Mouse (Mus musculus) stomach, embryonic 14.5 days (tissue): ENCODE results near the gene Spop. TPM values are rescaled to one million over a fixed set of nuclear protein-coding genes. Genes with fewer than 3 reads are reported as not detected.
"Not testable (repeated sequence)": the region's sequence is repeated elsewhere in the genome, so short reads cannot be mapped to it uniquely, and the experiment has no call there.

Source experiments
- ATAC-seq: fragments of 200-750 bp; cut with Nextera tagmentation; 2 replicates; pipeline ENCODE4 v1.8.0; 2017; ENCODE audit warnings: low read depth, moderate TSS enrichment; ENCODE audit not compliant: insufficient number of reproducible peaks, insufficient read depth, low FRiP score
- H3K27ac ChIP-seq: fragments of 300-500 bp; sonication (generic); 2 replicates; pipeline ENCODE4 v1.5.1; 2014; ENCODE audit warnings: mild to moderate bottlenecking, low read length, moderate library complexity, mixed read lengths
- H3K27me3 ChIP-seq: fragments of 300-500 bp; sonication (generic); 2 replicates; pipeline ENCODE4 v1.6.1; 2014; ENCODE audit warnings: low read length, control low read depth, mixed read lengths; ENCODE audit not compliant: control insufficient read depth, insufficient read depth
- H3K36me3 ChIP-seq: fragments of 300-500 bp; sonication (generic); 2 replicates; pipeline ENCODE4 v1.6.1; 2014; ENCODE audit warnings: mild to moderate bottlenecking, control low read depth, low read length, moderate library complexity, mixed read lengths; ENCODE audit not compliant: control insufficient read depth, insufficient read depth
- H3K4me1 ChIP-seq: fragments of 300-500 bp; sonication (generic); 2 replicates; pipeline ENCODE4 v1.6.1; 2014; ENCODE audit warnings: low read length, control low read depth, mixed read lengths; ENCODE audit not compliant: control insufficient read depth, insufficient read depth
- H3K4me2 ChIP-seq: fragments of 300-500 bp; sonication (generic); replicated peaks from 2 replicates; pipeline ENCODE4 v1.6.1; 2014; ENCODE audit warnings: low read depth, low read length, control low read depth
- H3K4me3 ChIP-seq: fragments of 300-500 bp; sonication (generic); 2 replicates; pipeline ENCODE4 v1.5.1; 2014; ENCODE audit warnings: low read depth, low read length, control low read depth
- H3K9ac ChIP-seq: fragments of 300-500 bp; sonication (generic); replicated peaks from 2 replicates; pipeline ENCODE4 v1.6.1; 2014; ENCODE audit warnings: low read depth, mild to moderate bottlenecking, control low read depth, low read length, moderate library complexity, mixed read lengths
- H3K9me3 ChIP-seq: fragments of 300-500 bp; sonication (generic); 2 replicates; pipeline ENCODE4 v1.6.1; 2016; ENCODE audit warnings: low read depth, low read length, control low read depth; ENCODE audit not compliant: control insufficient read depth
- WGBS: fragments of 180-500 bp; shearing (Covaris S2); extraction: QIAGEN DNeasy Blood & Tissue Kit; methylation state at CpG from one replicate; pipeline ENCODE4 v1.1.7; 2014; 5-methylcytosine and 5-hydroxymethylcytosine counted together
- polyA plus RNA-seq: library from polyadenylated mRNA; unstranded; fragments of >200 nt; fragmentation: Nextera tagmentation; extraction: Ambion mirVana; gene quantifications from 2 replicates; pipeline ENCODE4 v1.2.1, GENCODE M21; 2014

The Spop gene
- polyA plus RNA-seq, 1 experiment from 2014 or later = 105 TPM

DNA sequence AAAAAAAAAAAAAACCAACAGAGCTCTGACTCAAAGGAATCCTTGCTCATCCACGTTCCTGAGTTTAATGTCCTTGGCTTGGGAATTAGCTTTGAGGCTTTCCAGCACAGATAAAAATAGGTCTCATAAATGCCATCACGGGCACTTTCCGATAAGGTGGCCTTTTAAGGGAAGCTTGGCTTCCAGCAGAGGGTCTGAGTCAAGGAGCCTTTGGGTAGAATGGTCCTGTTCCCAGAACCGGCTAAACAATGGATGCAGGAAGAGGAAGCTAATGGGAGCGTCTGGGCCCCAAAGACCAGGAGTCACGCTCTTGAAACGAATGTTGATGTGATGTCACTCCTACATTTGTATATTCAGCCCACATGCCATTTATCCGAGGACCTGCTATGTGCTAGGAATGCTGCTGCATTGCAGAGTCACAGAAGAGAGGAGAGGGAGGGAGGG, 11.2 kb upstream of the Spop start:
- Histone ChIP-seq H3K4me1 (peaks cover 3% of the 10 kb centered on the region; the same call in 1 of the 2 replicates), H3K27me3 (no peaks in the 10 kb centered on the region), H3K4me3 (no peak overlapping the region), H3K36me3 (no peaks in the 10 kb centered on the region), H3K9me3 (no peaks in the 10 kb centered on the region), H3K27ac (no peak overlapping the region), H3K4me2 (no peak overlapping the region), H3K9ac (no peak overlapping the region)
- WGBS = 29% methylated on average over 8 of the region's 8 CpGs
- ATAC-seq = no peak

DNA sequence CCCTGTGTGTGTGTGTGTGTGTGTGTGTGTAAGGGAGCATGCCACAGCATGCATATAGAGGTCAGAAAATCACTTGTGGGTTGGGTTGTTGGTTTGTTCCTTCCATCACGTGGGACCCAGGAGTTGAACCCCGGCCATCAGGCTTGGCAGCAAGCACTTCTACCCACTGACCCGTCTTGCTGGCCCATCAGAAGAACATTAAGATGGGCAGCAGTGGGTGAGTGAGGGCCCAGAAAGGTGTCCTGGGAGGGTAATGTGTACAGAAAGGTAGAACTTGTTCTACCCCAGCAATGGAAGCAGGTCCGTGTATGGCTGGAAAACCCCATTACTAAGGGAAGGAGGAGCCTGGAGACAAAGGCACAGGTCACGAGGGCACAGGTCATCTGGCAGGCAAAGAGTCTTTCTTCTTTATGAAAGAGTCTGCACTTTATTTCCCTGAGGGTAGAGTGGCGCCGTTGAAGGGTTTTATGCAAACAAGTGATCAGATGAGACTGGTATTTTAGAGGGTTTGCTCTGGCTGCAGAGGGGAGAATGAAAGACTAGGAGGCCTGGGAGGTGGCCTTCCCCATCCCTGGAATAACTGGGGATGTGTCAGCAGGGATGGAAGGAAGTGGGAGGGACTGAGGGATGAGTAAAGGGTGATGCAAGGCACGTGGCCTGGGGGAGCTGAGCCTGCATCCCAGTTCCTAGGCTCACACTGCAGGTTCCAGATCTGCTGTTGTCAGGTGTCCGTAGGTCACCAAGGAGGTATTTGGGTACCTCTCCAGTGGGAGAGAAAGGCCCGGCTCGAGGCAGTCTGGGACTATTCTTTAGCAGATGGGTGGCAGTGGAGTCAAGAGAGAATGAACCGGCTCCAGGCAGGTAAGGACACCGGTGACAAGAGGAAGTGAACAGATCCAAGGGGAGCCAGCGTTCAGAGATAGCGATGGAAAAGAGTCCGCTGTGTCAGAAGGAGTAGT, 10.2 kb upstream of the Spop start:
- Histone ChIP-seq H3K4me1 (0 out of 2 replicates have a peak, but pooled peaks cover 3% of the 10 kb centered on the region), H3K27me3 (no peaks in the 10 kb centered on the region), H3K9ac (no peak overlapping the region), H3K27ac (no peak overlapping the region), H3K36me3 (no peaks in the 10 kb centered on the region), H3K9me3 (no peaks in the 10 kb centered on the region), H3K4me2 (no peak overlapping the region), H3K4me3 (no peak overlapping the region)
- no peak for ATAC-seq
- WGBS = 70% methylated on average over 16 of the region's 16 CpGs

DNA sequence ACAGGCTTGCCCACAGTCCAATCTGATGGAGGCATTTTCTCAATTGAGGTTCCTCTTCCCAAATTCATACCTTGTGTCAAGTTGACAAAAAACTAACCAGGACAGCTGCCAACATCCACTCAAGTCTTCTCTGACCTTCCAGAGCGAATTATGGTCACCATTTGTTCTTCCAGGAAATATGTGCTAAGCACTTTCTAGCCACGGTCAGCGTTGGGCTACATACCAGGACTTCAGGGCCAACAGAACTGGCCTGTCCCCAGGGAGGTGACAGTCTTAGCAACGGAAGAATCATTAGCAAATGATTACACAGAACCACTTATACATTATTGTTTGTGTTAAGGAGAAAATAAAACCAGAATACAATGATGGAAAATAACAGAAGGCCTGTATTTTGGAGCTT, 8.1 kb upstream of the Spop start:
- Histone ChIP-seq H3K27me3 (no peaks in the 10 kb centered on the region), H3K9me3 (no peaks in the 10 kb centered on the region), H3K4me3 (no peak overlapping the region), H3K9ac (no peak overlapping the region), H3K27ac (no peak overlapping the region), H3K36me3 (no peaks in the 10 kb centered on the region), H3K4me2 (no peak overlapping the region), H3K4me1 (0 out of 2 replicates have a peak, but pooled peaks cover 3% of the 10 kb centered on the region)
- WGBS = 70% methylated on average over 4 of the region's 4 CpGs
- no peak for ATAC-seq

DNA sequence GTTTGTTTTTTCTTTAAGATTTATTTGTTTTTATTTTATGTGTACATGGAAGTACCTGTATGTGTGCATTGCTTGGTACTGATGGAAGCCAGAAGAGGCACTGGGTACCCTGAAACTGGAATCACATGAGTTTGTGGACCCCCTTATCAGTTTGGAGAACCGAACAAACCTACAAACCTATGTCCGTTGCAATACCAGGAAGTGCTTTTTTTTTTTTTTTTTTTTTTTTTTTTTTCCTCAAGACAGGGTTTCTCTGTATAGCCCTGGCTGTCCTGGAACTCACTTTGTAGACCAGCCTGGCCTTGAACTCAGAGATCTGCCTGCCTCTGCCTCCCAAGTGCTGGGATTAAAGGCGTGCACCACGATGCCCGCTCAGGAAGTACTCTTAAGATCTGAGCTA, 7.5 kb upstream of the Spop start:
- H3K27me3 ChIP-seq, H3K9me3 ChIP-seq: not testable (repeated sequence)
- WGBS = 92% methylated on average over 5 of the region's 5 CpGs

DNA sequence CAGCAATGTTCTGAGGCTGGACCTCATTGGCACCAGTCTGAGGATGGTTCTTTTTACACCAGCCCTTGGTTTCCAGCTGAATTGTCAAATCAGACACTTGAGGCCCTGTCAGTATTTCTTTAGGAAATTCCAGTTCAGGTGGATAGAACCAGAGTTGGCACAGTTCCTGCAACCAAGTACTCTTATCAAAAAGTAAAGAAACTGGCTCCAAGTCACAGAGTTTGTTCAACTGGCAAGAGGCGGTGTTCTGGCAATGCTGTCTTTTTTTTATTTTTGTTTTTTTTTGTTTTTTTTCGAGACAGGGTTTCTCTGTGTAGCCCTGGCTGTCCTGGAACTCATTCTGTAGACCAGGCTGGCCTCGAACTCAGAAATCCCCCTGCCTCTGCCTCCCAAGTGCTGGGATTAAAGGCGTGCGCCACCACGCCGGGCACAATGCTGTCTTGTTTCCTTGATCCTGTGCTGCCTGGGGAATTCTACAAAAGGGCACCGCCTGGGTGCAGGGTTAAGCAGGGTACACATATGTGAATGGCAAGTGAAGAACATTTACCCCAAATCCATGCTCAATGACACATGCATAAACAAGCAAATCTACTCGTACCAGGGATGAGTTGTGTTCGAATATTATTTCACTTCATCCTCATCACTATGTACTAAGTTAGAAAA, 4.3 kb upstream of the Spop start:
- Histone ChIP-seq H3K4me2 (no peak overlapping the region), H3K4me1 (no peaks in the 10 kb centered on the region), H3K4me3 (no peak overlapping the region), H3K27me3 (no peaks in the 10 kb centered on the region), H3K9ac (no peak overlapping the region), H3K36me3 (no peaks in the 10 kb centered on the region), H3K27ac (no peak overlapping the region), H3K9me3 (no peaks in the 10 kb centered on the region)
- ATAC-seq = no peak
- WGBS = 85% methylated on average over 10 of the region's 10 CpGs

More for the DNA sequence above, 7.5 kb upstream of the Spop start:
- ATAC-seq, H3K4me3 ChIP-seq, H3K36me3 ChIP-seq, H3K4me2 ChIP-seq, H3K27ac ChIP-seq, H3K9ac ChIP-seq, H3K4me1 ChIP-seq: not testable (repeated sequence)

DNA sequence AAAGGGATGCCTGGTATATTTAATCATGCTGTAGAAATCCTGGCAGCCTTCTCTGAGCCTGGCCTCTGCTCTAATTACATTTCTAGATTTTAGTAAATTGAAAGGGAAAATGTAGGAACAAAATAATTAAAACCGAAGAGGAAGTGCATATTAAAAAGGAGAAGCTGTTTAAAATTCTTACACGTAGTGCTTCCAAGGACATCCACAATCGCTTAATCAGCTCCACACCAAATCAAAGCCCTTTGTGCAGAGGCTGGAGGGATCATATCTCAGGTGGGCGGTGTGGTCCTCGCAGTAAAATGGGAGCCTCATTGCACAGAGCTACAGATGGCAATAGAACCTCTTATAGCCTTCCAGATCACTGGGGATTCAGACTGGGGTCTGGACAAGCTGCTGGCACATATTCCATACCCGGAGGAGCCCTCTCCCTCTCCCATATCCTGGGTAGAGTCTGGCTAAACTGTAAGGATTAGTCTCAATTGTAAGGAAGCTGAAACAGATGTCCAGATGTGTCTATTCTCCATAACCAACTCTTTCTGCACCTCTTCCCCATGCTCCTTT, 2.3 kb upstream of the Spop start:
- Histone ChIP-seq H3K9ac (no peak overlapping the region), H3K36me3 (no peaks in the 10 kb centered on the region), H3K4me2 (no peak overlapping the region), H3K27me3 (no peaks in the 10 kb centered on the region), H3K4me1 (peaks cover 13% of the 10 kb centered on the region), H3K9me3 (no peaks in the 10 kb centered on the region), H3K4me3 (no peak overlapping the region), H3K27ac (no peak overlapping the region)
- 73% methylated on average over 6 of the region's 6 CpGs for WGBS
- ATAC-seq = no peak

DNA sequence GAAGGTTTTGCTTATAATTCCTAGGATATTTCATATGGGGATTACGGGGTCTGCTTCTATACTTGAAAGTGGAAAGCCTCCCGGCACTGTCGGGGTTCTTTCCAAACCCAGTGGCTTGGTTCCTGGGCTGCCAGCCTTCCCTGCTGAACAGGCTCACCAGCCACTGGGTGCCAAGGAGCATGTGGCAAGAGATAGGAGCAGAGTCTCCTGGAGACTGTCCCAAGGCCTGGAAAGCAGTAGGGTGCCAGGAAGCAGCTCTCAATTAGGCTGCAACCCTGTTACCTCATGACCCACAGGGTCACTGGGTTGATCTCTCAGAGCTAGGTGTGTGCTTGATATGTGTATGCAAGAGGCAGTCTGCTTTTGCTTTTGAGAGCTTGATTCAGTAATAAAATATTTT, 1.3 kb upstream of the Spop start:
- no peak for ATAC-seq
- Histone ChIP-seq H3K4me3 (no peak overlapping the region), H3K9ac (no peak overlapping the region), H3K9me3 (no peaks in the 10 kb centered on the region), H3K4me1 (peaks cover 13% of the 10 kb centered on the region), H3K27me3 (no peaks in the 10 kb centered on the region), H3K4me2 (no peak overlapping the region), H3K27ac (no peak overlapping the region), H3K36me3 (no peaks in the 10 kb centered on the region)
- 86% methylated on average over 3 of the region's 3 CpGs for WGBS

DNA sequence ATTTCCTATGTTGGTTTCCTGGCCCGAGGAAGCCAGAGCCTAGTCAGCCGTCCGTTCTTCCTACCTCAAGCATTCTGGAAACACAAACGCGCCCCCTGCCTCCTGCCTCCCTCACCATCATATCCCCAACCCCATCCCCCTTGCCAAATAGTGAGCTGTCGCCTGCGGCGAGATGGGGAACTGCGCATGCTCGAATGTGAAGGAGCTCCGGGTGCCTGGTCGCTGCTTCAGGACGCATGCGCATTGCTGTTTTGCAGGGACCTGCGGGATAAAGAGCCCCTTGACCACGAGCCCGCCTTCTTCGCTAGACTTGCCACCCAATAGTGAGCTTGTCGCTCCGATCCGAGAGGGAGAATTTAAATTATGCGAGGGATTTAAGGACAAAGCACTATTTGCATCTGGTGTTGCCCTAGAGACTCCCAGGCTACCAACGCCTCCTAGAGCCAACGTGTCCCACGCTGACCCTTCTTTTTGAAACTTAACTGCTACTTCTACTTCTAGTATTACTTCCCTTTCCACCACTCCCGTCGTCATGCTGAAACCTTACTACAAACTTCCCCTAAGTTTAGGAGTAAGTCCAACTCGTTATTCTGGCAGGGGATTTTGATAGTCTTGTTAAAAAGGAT, 769 bp downstream of the Spop start:
- Histone ChIP-seq H3K9ac (peak overlapping the region; percentile 50; the same call in 1 of the 2 replicates), H3K9me3 (no peaks in the 10 kb centered on the region), H3K27ac (peak overlapping the region; percentile 93), H3K4me1 (peaks cover 13% of the 10 kb centered on the region), H3K27me3 (no peaks in the 10 kb centered on the region), H3K4me2 (peak overlapping the region; percentile 43), H3K36me3 (peaks cover 3% of the 10 kb centered on the region; the same call in 1 of the 2 replicates), H3K4me3 (peak overlapping the region; percentile 62)
- peak; percentile 85 for ATAC-seq
- WGBS = under 1% methylated on average over 28 of the region's 28 CpGs
